Mouse (Mus musculus): ENCODE measurements at regions not wholly inside any gene's neighbourhood (a gene's known extent, or its start where the extent isn't known, plus 50 kb on each side); places are given as distances from the start of the nearest gene placed in this dataset.

- no peak for ATAC-seq (replicated peaks; ENCODE audit: insufficient number of reproducible peaks, low FRiP score, low TSS enrichment)
- H3K4me2 ChIP-seq: no peak overlapping the region
- no peaks in the 10 kb centered on the region for H3K9me3 ChIP-seq (replicated peaks; ENCODE audit: control insufficient read depth, low read length)
- H3K9ac ChIP-seq (ENCODE audit: low read depth, low read length): no peak overlapping the region
- no peak overlapping the region for H3K27ac ChIP-seq (ENCODE audit: low read depth, low read length)
- WGBS (ENCODE audit: insufficient replicate concordance): 83% methylated on average over 8 of the region's 8 CpGs
- H3K36me3 ChIP-seq (ENCODE audit: control insufficient read depth, insufficient read depth, low read length): no peaks in the 10 kb centered on the region
- H3K4me3 ChIP-seq (ENCODE audit: low read depth, low read length): no peak overlapping the region
- no peaks in the 10 kb centered on the region for H3K27me3 ChIP-seq (ENCODE audit: control insufficient read depth, insufficient read depth, low read length)
- no peaks in the 10 kb centered on the region for H3K4me1 ChIP-seq (ENCODE audit: control insufficient read depth, insufficient read depth, low read length)
Measured at GRCm38 (mm10) chr4:7642878-7643590, 595.8 kb downstream of the Car8 start.

GRCm38 (mm10) chr4:7597671-7598390 lies 641.0 kb downstream of the Car8 start:
- WGBS (ENCODE audit: insufficient replicate concordance): 68% methylated on average over 4 of the region's 4 CpGs
- no peak overlapping the region for H3K4me3 ChIP-seq (ENCODE audit: low read depth, low read length)
- H3K9me3 ChIP-seq (replicated peaks; ENCODE audit: control insufficient read depth, low read length): no peaks in the 10 kb centered on the region
- H3K9ac ChIP-seq (ENCODE audit: low read depth, low read length): no peak overlapping the region
- ATAC-seq (replicated peaks; ENCODE audit: insufficient number of reproducible peaks, low FRiP score, low TSS enrichment): no peak
- H3K36me3 ChIP-seq (ENCODE audit: control insufficient read depth, insufficient read depth, low read length): no peaks in the 10 kb centered on the region
- no peaks in the 10 kb centered on the region for H3K4me1 ChIP-seq (ENCODE audit: control insufficient read depth, insufficient read depth, low read length)
- H3K27ac ChIP-seq (ENCODE audit: low read depth, low read length): no peak overlapping the region
- H3K27me3 ChIP-seq (ENCODE audit: control insufficient read depth, insufficient read depth, low read length): no peaks in the 10 kb centered on the region
- no peak overlapping the region for H3K4me2 ChIP-seq

DNA sequence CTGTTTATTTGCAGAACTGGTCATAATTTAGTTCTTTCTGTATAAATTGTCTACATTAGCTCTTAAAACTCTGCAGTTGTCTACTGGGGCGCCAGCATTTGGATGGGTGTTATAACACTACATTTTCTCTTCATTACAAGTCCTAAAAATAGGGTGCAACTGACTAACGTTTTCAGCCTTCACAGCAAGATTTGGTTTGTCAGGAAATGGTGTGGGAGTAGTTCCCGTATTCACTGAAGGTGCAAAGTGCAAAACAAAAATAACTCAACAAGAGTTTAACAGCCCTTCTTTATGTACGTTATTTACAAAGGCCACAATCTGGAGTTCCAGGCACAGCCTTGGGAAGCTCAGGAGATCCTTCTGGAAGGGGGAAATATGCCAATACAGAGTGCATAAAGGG lies 642.7 kb downstream of the Car8 start:
- Histone ChIP-seq H3K4me1 (ENCODE audit: control insufficient read depth, insufficient read depth, low read length) (no peaks in the 10 kb centered on the region), H3K36me3 (ENCODE audit: control insufficient read depth, insufficient read depth, low read length) (no peaks in the 10 kb centered on the region), H3K27me3 (ENCODE audit: control insufficient read depth, insufficient read depth, low read length) (no peaks in the 10 kb centered on the region), H3K4me2 (no peak overlapping the region), H3K4me3 (ENCODE audit: low read depth, low read length) (no peak overlapping the region), H3K9me3 (replicated peaks; ENCODE audit: control insufficient read depth, low read length) (no peaks in the 10 kb centered on the region), H3K9ac (ENCODE audit: low read depth, low read length) (no peak overlapping the region), H3K27ac (ENCODE audit: low read depth, low read length) (no peak overlapping the region)
- 54% methylated on average over 4 of the region's 4 CpGs for WGBS (ENCODE audit: insufficient replicate concordance)
- ATAC-seq (replicated peaks; ENCODE audit: insufficient number of reproducible peaks, low FRiP score, low TSS enrichment): no peak

DNA sequence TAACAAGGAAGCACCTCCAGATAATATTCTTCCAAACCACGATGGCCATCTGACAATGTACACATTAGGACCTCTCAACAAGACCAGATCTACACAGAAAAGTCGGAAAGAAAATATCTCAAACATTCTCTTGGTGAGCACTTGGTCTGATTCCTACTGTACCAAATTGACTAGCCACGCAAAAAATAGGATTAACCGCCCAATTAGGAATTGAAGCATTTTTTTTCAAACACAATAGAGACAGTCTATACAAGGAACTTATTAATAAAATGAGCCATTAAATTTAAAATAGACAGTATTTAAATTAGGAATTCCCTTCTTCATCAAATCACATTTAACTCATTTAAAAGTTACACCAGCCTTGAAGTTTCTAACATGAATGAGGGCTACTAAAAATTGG lies 655.0 kb downstream of the Car8 start:
- H3K27me3 ChIP-seq (ENCODE audit: control insufficient read depth, insufficient read depth, low read length): no peaks in the 10 kb centered on the region
- no peak for ATAC-seq (replicated peaks; ENCODE audit: insufficient number of reproducible peaks, low FRiP score, low TSS enrichment)
- H3K27ac ChIP-seq (ENCODE audit: low read depth, low read length): no peak overlapping the region
- no peaks in the 10 kb centered on the region for H3K9me3 ChIP-seq (replicated peaks; ENCODE audit: control insufficient read depth, low read length)
- no peak overlapping the region for H3K9ac ChIP-seq (ENCODE audit: low read depth, low read length)
- no peaks in the 10 kb centered on the region for H3K4me1 ChIP-seq (ENCODE audit: control insufficient read depth, insufficient read depth, low read length)
- 77% methylated on average over 4 of the region's 4 CpGs for WGBS (ENCODE audit: insufficient replicate concordance)
- H3K36me3 ChIP-seq (ENCODE audit: control insufficient read depth, insufficient read depth, low read length): no peaks in the 10 kb centered on the region
- H3K4me2 ChIP-seq: no peak overlapping the region
- no peak overlapping the region for H3K4me3 ChIP-seq (ENCODE audit: low read depth, low read length)

- 75% methylated on average over 4 of the region's 4 CpGs for WGBS (ENCODE audit: insufficient replicate concordance)
- no peaks in the 10 kb centered on the region for H3K27me3 ChIP-seq (ENCODE audit: control insufficient read depth, insufficient read depth, low read length)
- H3K36me3 ChIP-seq (ENCODE audit: control insufficient read depth, insufficient read depth, low read length): no peaks in the 10 kb centered on the region
- H3K4me2 ChIP-seq: no peak overlapping the region
- H3K4me3 ChIP-seq (ENCODE audit: low read depth, low read length): no peak overlapping the region
- H3K27ac ChIP-seq (ENCODE audit: low read depth, low read length): no peak overlapping the region
- no peaks in the 10 kb centered on the region for H3K9me3 ChIP-seq (replicated peaks; ENCODE audit: control insufficient read depth, low read length)
- H3K4me1 ChIP-seq (ENCODE audit: control insufficient read depth, insufficient read depth, low read length): no peaks in the 10 kb centered on the region
- no peak overlapping the region for H3K9ac ChIP-seq (ENCODE audit: low read depth, low read length)
- no peak for ATAC-seq (replicated peaks; ENCODE audit: insufficient number of reproducible peaks, low FRiP score, low TSS enrichment)
Measured at GRCm38 (mm10) chr4:7581931-7582330, 656.9 kb downstream of the Car8 start.

DNA sequence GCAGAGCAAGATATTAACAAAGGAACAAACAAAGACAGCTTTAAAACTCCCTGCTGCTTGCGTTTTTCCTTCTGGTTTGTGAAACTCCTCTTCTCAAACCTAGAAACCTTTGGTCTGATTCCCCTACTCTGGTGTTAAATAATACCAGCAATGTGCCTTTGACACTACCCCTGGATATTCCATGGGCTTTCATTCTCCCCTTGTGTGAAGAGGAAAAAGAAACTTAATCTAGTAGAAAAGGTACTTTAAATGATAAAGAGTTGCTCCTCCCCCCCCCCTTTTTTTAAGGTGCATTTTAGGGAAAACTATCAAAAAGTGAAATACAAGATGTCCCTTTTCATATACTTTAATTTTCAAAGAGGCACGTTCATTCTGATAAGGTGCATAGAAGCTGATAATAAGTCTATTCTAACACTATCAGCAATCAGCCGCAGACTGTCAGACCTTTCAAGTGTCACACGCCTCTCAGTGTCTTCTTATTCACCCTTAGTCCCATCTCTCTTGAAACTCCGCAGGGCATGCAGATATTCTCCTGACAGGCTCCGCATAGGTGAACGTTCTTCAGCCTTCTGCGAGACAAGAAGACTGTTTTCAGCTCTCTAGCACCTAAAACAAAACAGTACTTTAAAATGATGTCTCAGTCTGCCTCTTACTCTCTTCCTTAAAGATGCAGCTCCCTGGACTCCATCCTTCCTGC lies 657.5 kb downstream of the Car8 start:
- no peak overlapping the region for H3K4me2 ChIP-seq
- WGBS (ENCODE audit: insufficient replicate concordance): 41% methylated on average over 8 of the region's 8 CpGs
- no peaks in the 10 kb centered on the region for H3K27me3 ChIP-seq (ENCODE audit: control insufficient read depth, insufficient read depth, low read length)
- H3K36me3 ChIP-seq (ENCODE audit: control insufficient read depth, insufficient read depth, low read length): no peaks in the 10 kb centered on the region
- no peak overlapping the region for H3K4me3 ChIP-seq (ENCODE audit: low read depth, low read length)
- no peaks in the 10 kb centered on the region for H3K4me1 ChIP-seq (ENCODE audit: control insufficient read depth, insufficient read depth, low read length)
- no peak for ATAC-seq (replicated peaks; ENCODE audit: insufficient number of reproducible peaks, low FRiP score, low TSS enrichment)
- no peak overlapping the region for H3K9ac ChIP-seq (ENCODE audit: low read depth, low read length)
- H3K27ac ChIP-seq (ENCODE audit: low read depth, low read length): no peak overlapping the region
- H3K9me3 ChIP-seq (replicated peaks; ENCODE audit: control insufficient read depth, low read length): no peaks in the 10 kb centered on the region

- ATAC-seq (replicated peaks; ENCODE audit: insufficient number of reproducible peaks, low FRiP score, low TSS enrichment): no peak
- H3K9ac ChIP-seq (ENCODE audit: low read depth, low read length): no peak overlapping the region
- H3K27ac ChIP-seq (ENCODE audit: low read depth, low read length): no peak overlapping the region
- H3K4me1 ChIP-seq (ENCODE audit: control insufficient read depth, insufficient read depth, low read length): no peaks in the 10 kb centered on the region
- no peaks in the 10 kb centered on the region for H3K9me3 ChIP-seq (replicated peaks; ENCODE audit: control insufficient read depth, low read length)
- 76% methylated on average over 10 of the region's 10 CpGs for WGBS (ENCODE audit: insufficient replicate concordance)
- no peak overlapping the region for H3K4me3 ChIP-seq (ENCODE audit: low read depth, low read length)
- H3K4me2 ChIP-seq: no peak overlapping the region
- H3K36me3 ChIP-seq (ENCODE audit: control insufficient read depth, insufficient read depth, low read length): no peaks in the 10 kb centered on the region
- H3K27me3 ChIP-seq (ENCODE audit: control insufficient read depth, insufficient read depth, low read length): no peaks in the 10 kb centered on the region
Measured at GRCm38 (mm10) chr4:7580554-7581219, 658.2 kb downstream of the Car8 start.

GRCm38 (mm10) chr4:7574011-7574410 lies 664.8 kb downstream of the Car8 start:
- H3K4me2 ChIP-seq: no peak overlapping the region
- H3K4me1 ChIP-seq (ENCODE audit: control insufficient read depth, insufficient read depth, low read length): no peaks in the 10 kb centered on the region
- no peak overlapping the region for H3K27ac ChIP-seq (ENCODE audit: low read depth, low read length)
- no peaks in the 10 kb centered on the region for H3K9me3 ChIP-seq (replicated peaks; ENCODE audit: control insufficient read depth, low read length)
- no peak overlapping the region for H3K9ac ChIP-seq (ENCODE audit: low read depth, low read length)
- no peak for ATAC-seq (replicated peaks; ENCODE audit: insufficient number of reproducible peaks, low FRiP score, low TSS enrichment)
- H3K36me3 ChIP-seq (ENCODE audit: control insufficient read depth, insufficient read depth, low read length): no peaks in the 10 kb centered on the region
- WGBS (ENCODE audit: insufficient replicate concordance): 66% methylated on average over 2 of the region's 2 CpGs
- H3K27me3 ChIP-seq (ENCODE audit: control insufficient read depth, insufficient read depth, low read length): no peaks in the 10 kb centered on the region
- H3K4me3 ChIP-seq (ENCODE audit: low read depth, low read length): no peak overlapping the region

Measured in heart, embryonic 11.5 days (tissue).